8 mouse cellular contexts compared by ENCODE assay signal in genomic region chr11:69922012-69922756, GRCm38 (mm10). TPM values are rescaled to one million over a fixed set of nuclear protein-coding genes. Genes with fewer than 3 reads are reported as not detected.
DNase-seq lines count a peak whose midpoint lies in the region; ATAC-seq and TF ChIP-seq lines count a peak whose summit lies in the region.

No protein-coding gene starts in this region.

- ATAC-seq in midbrain, embryonic 11.5 days (ENCODE audit: low FRiP score): no peak
- no peak for ATAC-seq in megakaryocyte-erythroid progenitor cell, adult 5-6 weeks (replicated peaks; ENCODE audit: low FRiP score, low TSS enrichment, poor library complexity, severe bottlenecking)

- H3K27me3 ChIP-seq in kidney, adult 2 months (replicated peaks; ENCODE audit: control insufficient read depth, insufficient read depth, low read length): no peaks in the 10 kb centered on the region
- no peaks in the 10 kb centered on the region for H3K27me3 ChIP-seq in midbrain, embryonic 11.5 days (ENCODE audit: control insufficient read depth, insufficient read depth, low read length)

- H3K27ac ChIP-seq in kidney, adult 2 months (ENCODE audit: insufficient read depth, low read depth, low read length): peak overlapping the region; percentile 93
- peak overlapping the region; percentile 93 for H3K27ac ChIP-seq in ES-E14 (ENCODE audit: insufficient read depth, low read depth, low read length, poor library complexity, severe bottlenecking)
- H3K27ac ChIP-seq in midbrain, embryonic 11.5 days (ENCODE audit: low read depth, low read length): peak overlapping the region; percentile 92

- WGBS in kidney, adult 2 months: 5% methylated on average over 12 of the region's 12 CpGs
- WGBS in midbrain, embryonic 11.5 days: 5% methylated on average over 12 of the region's 12 CpGs

- H3K36me3 ChIP-seq in kidney, adult 2 months (ENCODE audit: control insufficient read depth, insufficient read depth, low read length): peaks cover 4% of the 10 kb centered on the region; the same call in 1 of the 2 replicates
- H3K36me3 ChIP-seq in ES-E14 (ENCODE audit: control insufficient read depth, insufficient read depth, low read length, poor library complexity, severe bottlenecking): peaks cover 30% of the 10 kb centered on the region
- H3K36me3 ChIP-seq in midbrain, embryonic 11.5 days (ENCODE audit: control insufficient read depth, insufficient read depth, low read length): peaks cover 11% of the 10 kb centered on the region

- H3K9me3 ChIP-seq in ES-E14 (ENCODE audit: control insufficient read depth, insufficient read depth, low read depth, low read length): no peaks in the 10 kb centered on the region
- H3K9me3 ChIP-seq in midbrain, embryonic 11.5 days (ENCODE audit: control insufficient read depth, low read length): no peaks in the 10 kb centered on the region

- no peak for TF ChIP-seq POLR2A in kidney, adult 2 months (IDR thresholded peaks at IDR 0.05; ENCODE audit: low read depth, low read length)

- no peak for DNase-seq in kidney, adult 2 months
- DNase-seq in kidney, adult 18-20 months: no peak
- no peak for DNase-seq in ES-E14 (ENCODE audit: low read depth, low spot score)
- peak; percentile 41 for DNase-seq in gonadal fat pad, adult 2 months (ENCODE audit: low read depth)
- DNase-seq in midbrain, embryonic 11.5 days (ENCODE audit: low spot score, missing footprints): no peak
- DNase-seq in left cerebral cortex, adult 8-10 months (ENCODE audit: low spot score in 2 of 2): no peak
- DNase-seq in retina, postnatal 1 day: no peak

- peaks cover 6% of the 10 kb centered on the region; the same call in 1 of the 2 replicates for H3K4me1 ChIP-seq in kidney, adult 2 months (ENCODE audit: control insufficient read depth, insufficient read depth, low read length)
- peaks cover 0 to 9% of the 10 kb centered on the region in 2 experiments; a peak in 1 of 4 replicates for H3K4me1 ChIP-seq in ES-E14 (ENCODE audit: control insufficient read depth in 2 of 2, insufficient read depth in 2 of 2, low read length in 2 of 2, poor library complexity in 1 of 2)
- H3K4me1 ChIP-seq in midbrain, embryonic 11.5 days (ENCODE audit: control insufficient read depth, insufficient read depth, low read length): peaks cover 14% of the 10 kb centered on the region

- H3K4me2 ChIP-seq in midbrain, embryonic 11.5 days: peak overlapping the region; percentile 51

- in situ Hi-C loops in ES-E14 (cut with MboI; ENCODE audit: low sequenced_read_pairs in 2 of 2, unreplicated experiment in 2 of 2): no loop called here

- no peak for TF ChIP-seq CTCF in kidney, adult 2 months (conservative IDR thresholded peaks at IDR 0.05; ENCODE audit: insufficient read depth, insufficient read length, low read depth, low read length)

- H3K9ac ChIP-seq in ES-E14 (ENCODE audit: insufficient read depth, low read depth, low read length, poor library complexity, severe bottlenecking): peak overlapping the region; percentile 85
- peak overlapping the region; percentile 74 for H3K9ac ChIP-seq in midbrain, embryonic 11.5 days (ENCODE audit: low read length)

- H3K4me3 ChIP-seq in kidney, adult 2 months (ENCODE audit: insufficient read depth, low read depth, low read length): peak overlapping the region; percentile 56
- peak overlapping the region; percentile 65 to 72 for H3K4me3 ChIP-seq in ES-E14 (ENCODE audit: insufficient read depth in 1 of 2, low read depth in 1 of 2, low read length in 2 of 2, poor library complexity in 1 of 2, severe bottlenecking in 1 of 2)
- H3K4me3 ChIP-seq in midbrain, embryonic 11.5 days (ENCODE audit: low read depth, low read length): peak overlapping the region; percentile 95

TF ChIP-seq in ES-E14, 5 proteins besides CTCF, POLR2A, EP300 and RAD21:
- TF ChIP-seq ZC3H11A (IDR thresholded peaks at IDR 0.05; ENCODE audit: borderline replicate concordance, low read depth, low read length): no peak
- no peak for TF ChIP-seq ZNF384 (IDR thresholded peaks at IDR 0.05; ENCODE audit: low read depth, low read length)
- TF ChIP-seq HCFC1 (IDR thresholded peaks at IDR 0.05; ENCODE audit: borderline replicate concordance, insufficient read depth, low read length): no peak
- TF ChIP-seq MAFK (IDR thresholded peaks at IDR 0.05; ENCODE audit: insufficient read depth, low read depth, low read length): no peak
- TF ChIP-seq CHD2 (IDR thresholded peaks at IDR 0.05; ENCODE audit: low read depth, low read length): no peak

RNA-seq across cellular contexts. Expression of gene Eif5a, which starts 0.4 kb away (rescaled TPM):
- polyA plus RNA-seq in kidney, adult 2 months (2012; rRNA removed): 465 and 575 TPM in 2 replicates
- 754 and 926 TPM in 2 replicates for total RNA-seq in ES-E14 (2012; rRNA removed)
- 457 and 520 TPM in 2 replicates for polyA plus RNA-seq in gonadal fat pad, adult 2 months (2012; rRNA removed)
- 1,778 and 1,800 TPM in 2 replicates for polyA plus RNA-seq in midbrain, embryonic 11.5 days (2014; fragmentation: Nextera tagmentation; extraction: Ambion mirVana)
- total RNA-seq in megakaryocyte-erythroid progenitor cell, adult 5-6 weeks (2014; fragmentation: Nextera tagmentation): 1,285 and 1,514 TPM in 2 replicates
- 1,032 and 1,474 TPM in 2 replicates for total RNA-seq in megakaryocyte-erythroid progenitor cell, adult 5-6 weeks (2017)
- total RNA-seq in left cerebral cortex, adult 8-10 months (2022): 100 to 1,000 TPM; 413 to 430 (median 416) TPM

RNA-seq across cellular contexts. Expression of gene Gps2, which starts 8.5 kb away (rescaled TPM):
- 72.9 and 75.5 TPM in 2 replicates for polyA plus RNA-seq in kidney, adult 2 months (2012; rRNA removed)
- total RNA-seq in ES-E14 (2012; rRNA removed): 14.3 and 15.5 TPM in 2 replicates
- 56.9 and 61.2 TPM in 2 replicates for polyA plus RNA-seq in gonadal fat pad, adult 2 months (2012; rRNA removed)
- polyA plus RNA-seq in midbrain, embryonic 11.5 days (2014; fragmentation: Nextera tagmentation; extraction: Ambion mirVana): 92.2 and 95.8 TPM in 2 replicates
- total RNA-seq in megakaryocyte-erythroid progenitor cell, adult 5-6 weeks (2014; fragmentation: Nextera tagmentation): 155 and 190 TPM in 2 replicates
- total RNA-seq in megakaryocyte-erythroid progenitor cell, adult 5-6 weeks (2017): 53.7 and 106 TPM in 2 replicates
- total RNA-seq in left cerebral cortex, adult 8-10 months (2022): 10 to 100 TPM; 27.1 to 37.6 (median 32.4) TPM

RNA-seq across cellular contexts. Expression of gene Ybx2, which starts 13.4 kb away (rescaled TPM):
- polyA plus RNA-seq in kidney, adult 2 months (2012; rRNA removed): 60.5 and 71.7 TPM in 2 replicates
- total RNA-seq in ES-E14 (2012; rRNA removed): 3.9 and 6.1 TPM in 2 replicates
- 19.2 and 37.4 TPM in 2 replicates for polyA plus RNA-seq in gonadal fat pad, adult 2 months (2012; rRNA removed)
- 3.2 and 5.1 TPM in 2 replicates for polyA plus RNA-seq in midbrain, embryonic 11.5 days (2014; fragmentation: Nextera tagmentation; extraction: Ambion mirVana)
- total RNA-seq in megakaryocyte-erythroid progenitor cell, adult 5-6 weeks (2014; fragmentation: Nextera tagmentation): 2.2 TPM in 1 of 2 replicates, not detected in the other
- total RNA-seq in megakaryocyte-erythroid progenitor cell, adult 5-6 weeks (2017): not detected in 2 replicates
- total RNA-seq in left cerebral cortex, adult 8-10 months (2022): 1 to 10 TPM; 5.1 to 9.6 (median 6.1) TPM

RNA-seq across cellular contexts. Expression of gene Neurl4, which starts 21.3 kb away (rescaled TPM):
- polyA plus RNA-seq in kidney, adult 2 months (2012; rRNA removed): 72.0 and 80.1 TPM in 2 replicates
- 66.3 and 98.2 TPM in 2 replicates for total RNA-seq in ES-E14 (2012; rRNA removed)
- 42.3 and 45.0 TPM in 2 replicates for polyA plus RNA-seq in gonadal fat pad, adult 2 months (2012; rRNA removed)
- 15.6 and 16.3 TPM in 2 replicates for polyA plus RNA-seq in midbrain, embryonic 11.5 days (2014; fragmentation: Nextera tagmentation; extraction: Ambion mirVana)
- 31.7 and 51.2 TPM in 2 replicates for total RNA-seq in megakaryocyte-erythroid progenitor cell, adult 5-6 weeks (2014; fragmentation: Nextera tagmentation)
- total RNA-seq in megakaryocyte-erythroid progenitor cell, adult 5-6 weeks (2017): 27.9 and 64.3 TPM in 2 replicates
- 100 to 1,000 TPM in 3 of 4 experiments, 10 to 100 TPM in 1; 97.6 to 122 (median 112) TPM for total RNA-seq in left cerebral cortex, adult 8-10 months (2022)

RNA-seq across cellular contexts. Expression of gene 2810408A11Rik, which starts 21.4 kb away (rescaled TPM):
- 0.94 and 0.99 TPM in 2 replicates for polyA plus RNA-seq in kidney, adult 2 months (2012; rRNA removed)
- 3.3 and 5.7 TPM in 2 replicates for total RNA-seq in ES-E14 (2012; rRNA removed)
- 5.4 and 5.9 TPM in 2 replicates for polyA plus RNA-seq in gonadal fat pad, adult 2 months (2012; rRNA removed)
- 15.3 and 17.8 TPM in 2 replicates for polyA plus RNA-seq in midbrain, embryonic 11.5 days (2014; fragmentation: Nextera tagmentation; extraction: Ambion mirVana)
- 2.4 and 4.0 TPM in 2 replicates for total RNA-seq in megakaryocyte-erythroid progenitor cell, adult 5-6 weeks (2014; fragmentation: Nextera tagmentation)
- 3.4 and 4.1 TPM in 2 replicates for total RNA-seq in megakaryocyte-erythroid progenitor cell, adult 5-6 weeks (2017)
- 1 to 10 TPM in 1 of 4 experiments, under 1 TPM in 3; 0.39 to 1.1 (median 0.56) TPM for total RNA-seq in left cerebral cortex, adult 8-10 months (2022)
